Mouse (Mus musculus): ENCODE measurements around the gene Gm614. TPM values are rescaled to one million over a fixed set of nuclear protein-coding genes. Genes with fewer than 3 reads are reported as not detected.

The Gm614 gene
- total RNA-seq (2022), result not detected

- no peak for DNase-seq (ENCODE audit: low spot score)
These were observed at the start of gene Gm614 for GRCm38 (mm10) chrX:101263892-101264291. Gene Gm614, minus strand, starts transcription at chrX:101263992.

DNA sequence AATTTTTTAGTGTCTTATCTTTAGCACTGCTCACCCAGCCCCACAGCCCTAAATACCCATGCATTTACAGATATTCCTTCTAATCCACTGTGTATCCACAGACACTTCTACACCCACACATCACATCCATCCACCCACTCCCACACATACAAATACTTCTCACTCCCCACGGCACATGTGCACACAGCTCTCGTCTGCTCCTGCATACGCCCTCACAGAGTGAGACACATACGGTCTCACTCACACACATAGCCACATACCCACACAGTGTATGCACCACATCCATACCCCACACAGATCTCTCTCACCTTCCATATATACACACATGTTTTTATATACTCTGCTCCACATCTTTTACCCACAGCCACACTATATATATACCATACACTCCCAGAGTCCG, 45.5 kb upstream of the Gm614 start:
- no peak for DNase-seq (ENCODE audit: low spot score)

- DNase-seq (ENCODE audit: low spot score), result no peak
These were observed 40.9 kb upstream of the Gm614 start for GRCm38 (mm10) chrX:101304646-101305045.

- DNase-seq (ENCODE audit: low spot score), result no peak
These were observed 37.9 kb upstream of the Gm614 start for GRCm38 (mm10) chrX:101301654-101302053.

- no peak for DNase-seq (ENCODE audit: low spot score)
These were observed 36.7 kb upstream of the Gm614 start for GRCm38 (mm10) chrX:101300427-101301030.

DNA sequence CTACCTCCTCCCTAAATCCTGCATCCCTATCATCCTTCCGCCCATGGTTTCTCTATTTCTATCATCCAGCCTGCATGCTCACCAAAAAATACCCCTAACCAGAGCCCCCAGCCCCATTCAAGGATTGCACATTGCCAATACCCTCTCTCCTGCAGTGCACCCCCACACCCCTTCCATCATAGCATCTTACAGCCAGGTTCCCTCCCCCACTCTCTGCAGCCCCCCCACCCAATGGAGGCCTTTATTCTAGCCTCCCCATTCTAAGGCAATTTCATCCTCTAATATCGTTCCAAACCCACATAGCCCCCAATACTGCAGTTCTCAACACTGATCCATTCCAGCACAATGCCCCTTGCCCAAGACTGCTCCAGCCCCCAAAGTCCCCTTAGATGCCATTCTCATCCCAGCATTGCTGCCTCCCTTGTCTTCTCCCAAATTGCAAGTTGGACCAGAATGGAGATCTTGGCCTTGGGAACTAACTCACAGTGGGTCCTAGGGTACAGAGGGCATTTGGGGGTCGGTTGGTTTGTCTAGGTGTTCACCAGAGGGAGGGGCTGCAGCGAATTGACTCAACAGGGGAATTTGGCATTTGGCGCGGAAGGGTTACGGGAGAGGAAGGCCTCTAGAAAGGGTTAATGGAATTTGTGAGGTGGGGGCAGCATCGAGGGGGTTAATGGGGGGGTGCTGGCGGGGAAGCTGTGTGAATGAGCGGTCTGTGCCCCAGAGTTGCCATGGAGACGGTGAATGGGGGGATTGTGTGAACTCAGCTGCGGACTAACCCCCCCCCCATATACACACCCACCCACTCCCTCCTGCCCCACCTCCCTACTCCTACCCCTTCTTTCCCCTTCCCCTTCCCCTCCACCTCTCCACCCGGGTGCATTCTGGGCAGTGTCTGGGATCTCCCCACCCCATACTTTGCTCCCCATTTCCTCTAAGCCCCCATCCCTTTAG, 36.0 kb upstream of the Gm614 start:
- no peak for DNase-seq (ENCODE audit: low spot score)

- DNase-seq (ENCODE audit: low spot score), result no peak
These were observed 35.3 kb upstream of the Gm614 start, which contains the start of gene Nlgn3 for GRCm38 (mm10) chrX:101299055-101299454. Gene Nlgn3, plus strand, starts transcription at chrX:101299168.

DNA sequence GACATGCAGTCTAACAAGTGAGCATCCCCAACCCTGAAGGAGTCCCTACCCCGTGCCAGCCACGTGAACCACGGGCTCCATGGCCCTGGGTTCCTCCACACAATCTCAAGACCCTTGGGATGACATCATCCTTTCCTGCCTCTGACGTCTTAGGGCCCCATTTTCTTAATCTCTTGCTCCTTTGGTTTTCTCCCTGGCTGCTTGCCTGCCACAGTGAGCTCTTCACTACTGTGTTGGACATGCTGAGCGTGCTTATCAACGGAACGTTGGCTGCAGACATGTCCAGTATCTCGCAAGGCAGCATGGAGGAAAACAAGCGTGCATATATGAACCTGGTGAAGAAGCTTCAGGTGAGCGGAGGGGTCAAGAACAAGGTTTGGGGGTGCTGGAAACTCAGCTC, 26.3 kb upstream of the Gm614 start:
- no peak for DNase-seq (ENCODE audit: low spot score)

GRCm38 (mm10) chrX:101289037-101289436, 25.2 kb upstream of the Gm614 start:
- no peak for DNase-seq (ENCODE audit: low spot score)

- DNase-seq (ENCODE audit: low spot score), result no peak
These were observed 24.6 kb upstream of the Gm614 start for GRCm38 (mm10) chrX:101288432-101288831.

- no peak for DNase-seq (ENCODE audit: low spot score)
These were observed 23.8 kb upstream of the Gm614 start for GRCm38 (mm10) chrX:101287543-101287942.

GRCm38 (mm10) chrX:101285953-101286670, 22.3 kb upstream of the Gm614 start:
- no peak for DNase-seq (ENCODE audit: low spot score)

DNA sequence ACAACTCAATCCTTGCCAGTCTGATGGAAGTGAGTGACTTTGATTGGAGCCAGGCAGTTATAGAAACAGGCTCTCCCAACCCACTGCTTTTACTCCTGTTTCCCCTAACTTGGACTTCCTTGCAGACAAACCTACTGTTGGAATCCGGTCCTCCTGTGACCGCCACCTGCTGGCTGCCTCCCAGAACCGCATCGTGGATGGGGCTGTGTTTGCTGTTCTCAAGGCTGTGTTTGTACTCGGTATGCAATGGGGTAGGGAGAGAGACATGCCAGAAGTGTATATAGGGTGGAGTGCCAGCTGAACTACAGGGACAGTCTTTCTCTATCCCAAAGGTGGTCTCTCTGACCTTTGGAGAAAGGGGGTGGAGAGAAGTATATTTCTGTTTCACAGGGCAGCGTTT, 21.7 kb upstream of the Gm614 start:
- DNase-seq (ENCODE audit: low spot score), result no peak

GRCm38 (mm10) chrX:101282813-101283212, 19.0 kb upstream of the Gm614 start:
- DNase-seq (ENCODE audit: low spot score), result no peak

GRCm38 (mm10) chrX:101273875-101274738, 10.3 kb upstream of the Gm614 start, which contains the start of gene Med12:
Gene Med12, plus strand, starts transcription at chrX:101274030.
- peak; percentile 88 for DNase-seq (ENCODE audit: low spot score)

- no peak for DNase-seq (ENCODE audit: low spot score)
These were observed 9.6 kb upstream of the Gm614 start for GRCm38 (mm10) chrX:101273410-101273809.

- DNase-seq (ENCODE audit: low spot score), result no peak
These were observed 4.9 kb upstream of the Gm614 start, which contains the start of gene Gm20489 for GRCm38 (mm10) chrX:101268755-101269124. Gene Gm20489, minus strand, starts transcription at chrX:101269023.

DNA sequence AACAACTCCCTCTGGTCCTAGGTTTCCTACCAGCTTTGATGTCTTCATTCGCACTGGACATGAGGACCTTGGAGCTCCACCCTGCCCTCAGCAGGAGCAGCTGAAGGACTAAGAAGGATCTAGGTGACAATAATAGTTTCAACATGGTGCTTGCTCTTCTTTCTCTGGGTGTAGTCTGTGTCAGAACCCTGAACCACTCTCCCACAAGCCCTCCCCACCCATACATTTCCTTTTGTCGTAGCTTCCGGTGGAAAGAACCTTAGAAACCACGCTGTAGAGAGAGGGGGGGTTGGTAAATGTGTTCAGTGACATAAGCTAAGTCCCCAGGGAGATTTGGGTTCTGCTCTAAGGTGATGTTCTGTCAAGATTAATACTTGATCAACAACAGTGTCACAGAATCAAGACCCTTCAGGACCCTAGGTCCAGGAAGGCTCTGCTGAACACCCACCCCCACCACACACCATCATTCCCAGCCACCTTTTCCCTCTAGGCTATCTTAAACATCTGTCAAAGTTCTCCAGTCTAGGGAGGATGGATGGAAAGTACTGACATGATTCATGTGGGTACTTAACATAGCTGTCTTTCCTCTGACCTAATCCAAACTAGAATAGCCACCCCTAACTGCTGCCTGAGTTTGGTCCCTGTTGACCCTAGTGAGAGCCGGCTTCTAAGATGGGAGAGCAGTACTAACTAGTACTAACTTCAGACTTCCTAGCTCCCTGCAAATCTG, 4.4 kb upstream of the Gm614 start, which contains the start of gene Il2rg:
Il2rg (minus strand) TSS at position 231 of the 730 bp plus-strand sequence.
- DNase-seq (ENCODE audit: low spot score), result peak; percentile 15

DNA sequence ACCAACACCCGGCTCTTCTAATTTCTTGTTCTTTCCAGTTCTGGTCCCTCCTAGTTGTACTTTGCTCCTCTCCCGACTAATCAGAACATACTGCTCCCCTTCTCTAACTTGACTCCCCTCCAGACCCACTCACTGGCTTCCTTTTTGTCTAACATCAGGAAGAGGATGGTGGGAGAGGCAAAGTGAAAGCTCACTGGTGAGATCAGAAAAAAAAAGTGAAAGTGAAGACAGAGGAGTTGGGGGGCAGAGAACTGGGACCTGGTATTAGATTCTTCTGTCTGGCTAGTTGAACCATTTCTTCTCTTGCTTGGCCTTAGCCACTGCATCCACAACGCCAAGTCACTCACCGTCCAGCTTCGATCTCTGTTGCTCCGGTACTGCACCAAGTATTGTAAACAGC, 2.8 kb upstream of the Gm614 start:
- DNase-seq (ENCODE audit: low spot score), result no peak

Data from heart, adult 8-10 months (tissue).